Mouse (Mus musculus): Measurements from ENCODE around the gene Nebl. TPM values are rescaled to one million over a fixed set of nuclear protein-coding genes. Genes with fewer than 3 reads are reported as not detected.

Gene Nebl
- polyA plus RNA-seq, 1 experiment: 1.2 TPM

- TF ChIP-seq CTCF (IDR thresholded peaks at IDR 0.05; ENCODE audit: low read depth, low read length): no peak
- no peak for TF ChIP-seq POLR2A (IDR thresholded peaks at IDR 0.05; ENCODE audit: insufficient read depth, low read length)
- TF ChIP-seq EP300 (IDR thresholded peaks at IDR 0.05; ENCODE audit: insufficient read depth, low read depth, low read length): no peak
- Histone ChIP-seq H3K4me3 (ENCODE audit: low read depth, low read length) (no peak overlapping the region), H3K9me3 (replicated peaks; ENCODE audit: control insufficient read depth, insufficient read depth, low read length, poor library complexity, severe bottlenecking) (no peaks in the 10 kb centered on the region), H3K27me3 (ENCODE audit: control insufficient read depth, insufficient read depth, low read length, poor library complexity, severe bottlenecking) (no peaks in the 10 kb centered on the region), H3K36me3 (ENCODE audit: control insufficient read depth, insufficient read depth, low read length, poor library complexity, severe bottlenecking) (no peaks in the 10 kb centered on the region), H3K4me1 (ENCODE audit: control insufficient read depth, insufficient read depth, low read length) (no peaks in the 10 kb centered on the region), H3K27ac (ENCODE audit: insufficient read depth, low read length) (no peak overlapping the region), H3K9ac (ENCODE audit: low read depth, poor library complexity, severe bottlenecking) (no peak overlapping the region)
These were observed 28.1 kb downstream of the Nebl start for GRCm38 (mm10) chr2:17703170-17703512.

DNA sequence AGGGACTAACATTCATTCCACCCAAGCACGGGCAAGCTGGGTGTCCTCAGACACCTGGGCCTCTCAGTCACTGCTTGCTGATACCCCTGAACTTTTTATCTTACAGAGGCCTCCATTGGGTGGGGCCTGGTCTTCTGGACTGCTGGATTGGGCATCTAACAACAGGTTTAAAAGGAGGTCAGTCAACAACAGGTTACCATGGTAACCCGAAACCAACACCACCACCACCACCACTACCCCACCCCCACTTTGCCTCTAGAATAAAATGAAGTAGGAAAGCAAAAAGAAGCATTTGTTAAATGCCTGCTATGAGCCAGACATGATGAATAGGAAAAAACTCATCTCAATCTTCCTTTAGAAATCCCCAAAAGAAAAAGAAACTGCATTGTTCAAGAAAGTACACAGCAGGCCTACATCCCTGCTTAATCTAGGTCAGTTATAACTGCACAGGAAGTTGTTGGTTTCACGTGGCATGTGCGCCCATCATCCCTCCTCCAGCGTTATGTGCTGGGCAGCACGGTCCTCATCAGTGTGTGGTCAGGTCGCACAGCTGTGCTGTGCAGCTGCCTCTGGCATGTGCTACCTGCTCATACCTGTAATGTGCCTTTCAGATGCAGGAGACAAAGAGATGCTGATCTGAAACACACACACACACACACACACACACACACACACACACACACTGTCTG is 28.6 kb downstream of the Nebl start:
- no peak overlapping the region for H3K4me3 ChIP-seq (ENCODE audit: low read depth, low read length)
- H3K4me1 ChIP-seq (ENCODE audit: control insufficient read depth, insufficient read depth, low read length): no peaks in the 10 kb centered on the region
- H3K27me3 ChIP-seq (ENCODE audit: control insufficient read depth, insufficient read depth, low read length, poor library complexity, severe bottlenecking): no peaks in the 10 kb centered on the region
- TF ChIP-seq EP300 (IDR thresholded peaks at IDR 0.05; ENCODE audit: insufficient read depth, low read depth, low read length) (no peak), POLR2A (IDR thresholded peaks at IDR 0.05; ENCODE audit: insufficient read depth, low read length) (no peak), CTCF (IDR thresholded peaks at IDR 0.05; ENCODE audit: low read depth, low read length) (no peak)
- H3K9me3 ChIP-seq (replicated peaks; ENCODE audit: control insufficient read depth, insufficient read depth, low read length, poor library complexity, severe bottlenecking): no peaks in the 10 kb centered on the region
- H3K9ac ChIP-seq (ENCODE audit: low read depth, poor library complexity, severe bottlenecking): no peak overlapping the region
- H3K27ac ChIP-seq (ENCODE audit: insufficient read depth, low read length): no peak overlapping the region
- no peaks in the 10 kb centered on the region for H3K36me3 ChIP-seq (ENCODE audit: control insufficient read depth, insufficient read depth, low read length, poor library complexity, severe bottlenecking)

DNA sequence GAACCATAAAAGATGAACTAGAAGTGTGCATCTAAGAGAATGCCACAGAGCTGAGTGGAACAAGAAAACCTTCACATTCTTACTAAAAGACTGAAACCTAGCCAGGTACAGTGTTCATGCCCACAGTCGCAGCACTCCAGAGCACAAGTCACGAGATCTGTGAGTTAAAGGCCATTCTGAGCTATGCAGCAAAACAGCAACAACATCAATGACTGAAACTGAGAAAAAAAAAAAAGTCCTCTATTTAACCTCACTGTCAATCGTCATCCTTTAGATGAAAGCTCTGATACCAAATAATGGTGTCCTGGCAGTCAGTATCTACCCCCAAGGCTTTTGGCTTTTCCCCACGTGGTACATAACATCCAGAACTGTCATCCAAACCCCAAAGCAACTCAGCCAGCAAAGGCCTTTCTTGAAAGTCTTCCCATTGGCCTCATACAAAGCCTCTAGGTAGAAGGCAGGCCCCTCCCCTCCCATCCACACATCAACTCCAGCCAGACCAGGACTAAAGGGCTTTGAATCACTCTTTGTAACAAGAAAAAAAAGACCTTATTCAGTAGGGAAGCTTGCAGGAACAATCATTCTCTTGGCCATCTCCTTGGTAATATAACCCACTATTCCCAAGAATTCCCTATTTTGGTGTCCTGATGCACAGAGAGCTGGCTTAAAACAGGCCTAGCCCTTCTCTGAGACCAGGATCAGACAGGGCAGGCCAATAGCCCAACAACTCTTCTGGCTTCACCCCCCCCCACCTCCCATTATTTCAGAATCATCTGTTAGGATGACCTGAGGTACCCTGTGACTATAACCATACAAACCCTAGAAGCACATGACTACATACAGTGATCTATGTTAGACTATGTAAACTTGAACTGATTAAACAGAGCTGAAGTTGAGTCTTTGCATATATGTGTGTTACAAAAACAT is 32.8 kb downstream of the Nebl start:
- no peak overlapping the region for H3K4me3 ChIP-seq (ENCODE audit: low read depth, low read length)
- TF ChIP-seq POLR2A (IDR thresholded peaks at IDR 0.05; ENCODE audit: insufficient read depth, low read length) (no peak), CTCF (IDR thresholded peaks at IDR 0.05; ENCODE audit: low read depth, low read length) (no peak), EP300 (IDR thresholded peaks at IDR 0.05; ENCODE audit: insufficient read depth, low read depth, low read length) (no peak)
- H3K36me3 ChIP-seq (ENCODE audit: control insufficient read depth, insufficient read depth, low read length, poor library complexity, severe bottlenecking): no peaks in the 10 kb centered on the region
- no peaks in the 10 kb centered on the region for H3K4me1 ChIP-seq (ENCODE audit: control insufficient read depth, insufficient read depth, low read length)
- no peak overlapping the region for H3K27ac ChIP-seq (ENCODE audit: insufficient read depth, low read length)
- H3K9ac ChIP-seq (ENCODE audit: low read depth, poor library complexity, severe bottlenecking): no peak overlapping the region
- no peaks in the 10 kb centered on the region for H3K27me3 ChIP-seq (ENCODE audit: control insufficient read depth, insufficient read depth, low read length, poor library complexity, severe bottlenecking)
- H3K9me3 ChIP-seq (replicated peaks; ENCODE audit: control insufficient read depth, insufficient read depth, low read length, poor library complexity, severe bottlenecking): no peaks in the 10 kb centered on the region

GRCm38 (mm10) chr2:17692926-17693325 is 38.3 kb downstream of the Nebl start:
- Histone ChIP-seq H3K9ac (ENCODE audit: low read depth, poor library complexity, severe bottlenecking) (no peak overlapping the region), H3K36me3 (ENCODE audit: control insufficient read depth, insufficient read depth, low read length, poor library complexity, severe bottlenecking) (no peaks in the 10 kb centered on the region), H3K27ac (ENCODE audit: insufficient read depth, low read length) (no peak overlapping the region), H3K27me3 (ENCODE audit: control insufficient read depth, insufficient read depth, low read length, poor library complexity, severe bottlenecking) (no peaks in the 10 kb centered on the region), H3K9me3 (replicated peaks; ENCODE audit: control insufficient read depth, insufficient read depth, low read length, poor library complexity, severe bottlenecking) (no peaks in the 10 kb centered on the region; the same call in 1 of the 2 replicates), H3K4me1 (ENCODE audit: control insufficient read depth, insufficient read depth, low read length) (no peaks in the 10 kb centered on the region), H3K4me3 (ENCODE audit: low read depth, low read length) (no peak overlapping the region)
- TF ChIP-seq EP300 (IDR thresholded peaks at IDR 0.05; ENCODE audit: insufficient read depth, low read depth, low read length): no peak
- TF ChIP-seq CTCF (IDR thresholded peaks at IDR 0.05; ENCODE audit: low read depth, low read length): no peak
- TF ChIP-seq POLR2A (IDR thresholded peaks at IDR 0.05; ENCODE audit: insufficient read depth, low read length): no peak

DNA sequence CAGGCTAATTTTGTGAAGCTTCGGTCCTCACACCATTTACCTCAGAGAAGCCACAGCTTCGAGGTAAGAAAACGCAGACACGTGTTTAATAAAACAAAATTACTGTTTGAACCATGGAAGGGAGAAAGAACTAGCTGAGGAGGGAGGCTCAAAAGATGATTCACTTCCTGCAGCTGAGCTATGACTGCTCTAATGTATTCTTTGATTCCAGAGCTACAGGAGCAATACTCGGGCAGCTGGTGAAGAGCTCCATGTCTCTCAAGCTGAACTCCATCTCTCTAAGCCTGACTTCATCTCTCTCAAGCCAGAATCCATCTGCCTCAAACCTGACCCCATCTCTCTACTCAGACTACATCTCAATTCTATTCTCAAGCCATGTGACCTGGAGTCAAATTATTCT is 41.0 kb downstream of the Nebl start:
- Histone ChIP-seq H3K27ac (ENCODE audit: insufficient read depth, low read length) (no peak overlapping the region), H3K4me1 (ENCODE audit: control insufficient read depth, insufficient read depth, low read length) (no peaks in the 10 kb centered on the region), H3K4me3 (ENCODE audit: low read depth, low read length) (no peak overlapping the region), H3K36me3 (ENCODE audit: control insufficient read depth, insufficient read depth, low read length, poor library complexity, severe bottlenecking) (no peaks in the 10 kb centered on the region), H3K27me3 (ENCODE audit: control insufficient read depth, insufficient read depth, low read length, poor library complexity, severe bottlenecking) (no peaks in the 10 kb centered on the region), H3K9me3 (replicated peaks; ENCODE audit: control insufficient read depth, insufficient read depth, low read length, poor library complexity, severe bottlenecking) (no peaks in the 10 kb centered on the region; the same call in 1 of the 2 replicates), H3K9ac (ENCODE audit: low read depth, poor library complexity, severe bottlenecking) (no peak overlapping the region)
- TF ChIP-seq EP300 (IDR thresholded peaks at IDR 0.05; ENCODE audit: insufficient read depth, low read depth, low read length): no peak

GRCm38 (mm10) chr2:17687141-17687540 is 44.1 kb downstream of the Nebl start:
- no peaks in the 10 kb centered on the region for H3K4me1 ChIP-seq (ENCODE audit: control insufficient read depth, insufficient read depth, low read length)
- no peaks in the 10 kb centered on the region for H3K27me3 ChIP-seq (ENCODE audit: control insufficient read depth, insufficient read depth, low read length, poor library complexity, severe bottlenecking)
- H3K9me3 ChIP-seq (replicated peaks; ENCODE audit: control insufficient read depth, insufficient read depth, low read length, poor library complexity, severe bottlenecking): no peaks in the 10 kb centered on the region; the same call in 1 of the 2 replicates
- no peaks in the 10 kb centered on the region for H3K36me3 ChIP-seq (ENCODE audit: control insufficient read depth, insufficient read depth, low read length, poor library complexity, severe bottlenecking)
- no peak for TF ChIP-seq EP300 (IDR thresholded peaks at IDR 0.05; ENCODE audit: insufficient read depth, low read depth, low read length)
- no peak for TF ChIP-seq CTCF (IDR thresholded peaks at IDR 0.05; ENCODE audit: low read depth, low read length)
- TF ChIP-seq POLR2A (IDR thresholded peaks at IDR 0.05; ENCODE audit: insufficient read depth, low read length): no peak
- H3K27ac ChIP-seq (ENCODE audit: insufficient read depth, low read length): no peak overlapping the region
- no peak overlapping the region for H3K4me3 ChIP-seq (ENCODE audit: low read depth, low read length)
- no peak overlapping the region for H3K9ac ChIP-seq (ENCODE audit: low read depth, poor library complexity, severe bottlenecking)
